Mouse (Mus musculus) embryonic facial prominence, embryonic 12.5 days (tissue): ENCODE measurements around the gene Borcs6. TPM values are rescaled to one million over a fixed set of nuclear protein-coding genes. Genes with fewer than 3 reads are reported as not detected.

Experiments used
- ATAC-seq: fragments of 200-750 bp; cut with Nextera tagmentation; 2 replicates; pipeline ENCODE4 v1.8.0; 2017; ENCODE audit not compliant: insufficient number of reproducible peaks, insufficient read depth, low FRiP score, low TSS enrichment
- H3K27ac ChIP-seq: fragments of 300-500 bp; sonication (generic); 2 replicates; pipeline ENCODE4 v1.5.1; 2016; ENCODE audit warnings: mild to moderate bottlenecking
- H3K27me3 ChIP-seq: fragments of 300-500 bp; sonication (generic); 2 replicates; pipeline ENCODE4 v1.6.1; 2016; ENCODE audit warnings: mild to moderate bottlenecking, moderate library complexity
- H3K36me3 ChIP-seq: fragments of 300-500 bp; sonication (generic); 2 replicates; pipeline ENCODE4 v1.6.1; 2016; ENCODE audit warnings: mild to moderate bottlenecking
- H3K4me1 ChIP-seq: fragments of 300-500 bp; sonication (generic); 2 replicates; pipeline ENCODE4 v1.6.1; 2016
- H3K4me2 ChIP-seq: fragments of 300-500 bp; sonication (generic); replicated peaks from 2 replicates; pipeline ENCODE4 v1.6.1; 2016; ENCODE audit warnings: mild to moderate bottlenecking, moderate library complexity
- H3K4me3 ChIP-seq: fragments of 300-500 bp; sonication (generic); 2 replicates; pipeline ENCODE4 v1.5.1; 2016; ENCODE audit warnings: mild to moderate bottlenecking
- H3K9ac ChIP-seq: fragments of 300-500 bp; sonication (generic); 2 replicates; pipeline ENCODE4 v1.6.1; 2016; ENCODE audit warnings: mild to moderate bottlenecking, moderate library complexity
- H3K9me3 ChIP-seq: fragments of 300-500 bp; sonication (generic); 2 replicates; pipeline ENCODE4 v1.6.1; 2016; ENCODE audit warnings: mild to moderate bottlenecking, moderate library complexity
- WGBS: fragments of 180-500 bp; shearing (Covaris S2); methylation state at CpG from one replicate; pipeline ENCODE4 v1.1.7; 2016; 5-methylcytosine and 5-hydroxymethylcytosine counted together
- polyA plus RNA-seq: library from polyadenylated mRNA; unstranded; fragments of >200 nt; fragmentation: Nextera tagmentation; extraction: Ambion mirVana; gene quantifications from 2 replicates; pipeline ENCODE4 v1.2.1, GENCODE M21; 2016

The Borcs6 gene
- polyA plus RNA-seq, 1 experiment from 2014 or later, result 12.3 TPM

- H3K27me3 ChIP-seq, result no peaks in the 10 kb centered on the region
- H3K4me2 ChIP-seq, result peak overlapping the region; percentile 81
- H3K27ac ChIP-seq, result peak overlapping the region; percentile 86
- peaks cover 54% of the 10 kb centered on the region for H3K36me3 ChIP-seq
- H3K9ac ChIP-seq, result peak overlapping the region; percentile 53; the same call in 1 of the 2 replicates
- H3K4me1 ChIP-seq, result peaks cover 44% of the 10 kb centered on the region
- ATAC-seq, result no peak
- WGBS, result 88% methylated on average over 20 of the region's 20 CpGs
- H3K4me3 ChIP-seq, result no peak overlapping the region
- no peaks in the 10 kb centered on the region for H3K9me3 ChIP-seq
Observed at GRCm38 (mm10) chr11:69100639-69101360, 41.3 kb downstream of the Borcs6 start.

GRCm38 (mm10) chr11:69101604-69102402 lies 42.3 kb downstream of the Borcs6 start:
- WGBS, result 89% methylated on average over 21 of the region's 21 CpGs
- Histone ChIP-seq H3K4me2 (no peak overlapping the region), H3K4me3 (no peak overlapping the region), H3K36me3 (peaks cover 64% of the 10 kb centered on the region), H3K9ac (no peak overlapping the region), H3K27me3 (no peaks in the 10 kb centered on the region), H3K9me3 (no peaks in the 10 kb centered on the region), H3K4me1 (peaks cover 36% of the 10 kb centered on the region), H3K27ac (no peak overlapping the region)
- ATAC-seq, result no peak

DNA sequence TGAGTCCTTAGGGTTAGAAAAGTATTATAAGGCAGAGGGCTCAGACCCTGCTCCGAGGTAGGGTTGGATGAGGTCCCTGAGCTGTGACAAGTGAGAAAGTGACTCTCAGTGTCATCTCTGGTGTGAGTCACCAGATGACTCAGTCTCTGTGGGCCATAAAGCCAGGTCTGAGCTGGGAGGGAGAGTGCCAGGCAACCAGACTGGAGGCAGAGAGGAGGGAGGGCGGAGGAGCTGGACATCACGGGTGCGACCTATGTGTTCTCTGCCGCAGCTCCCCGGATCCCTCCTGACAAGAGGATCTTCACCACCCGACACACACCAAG lies 42.8 kb downstream of the Borcs6 start:
- Histone ChIP-seq H3K36me3 (peaks cover 69% of the 10 kb centered on the region), H3K4me3 (no peak overlapping the region), H3K4me2 (no peak overlapping the region), H3K9me3 (no peaks in the 10 kb centered on the region), H3K9ac (no peak overlapping the region), H3K27me3 (no peaks in the 10 kb centered on the region), H3K4me1 (peaks cover 31% of the 10 kb centered on the region), H3K27ac (no peak overlapping the region)
- WGBS, result 92% methylated on average over 7 of the region's 7 CpGs
- no peak for ATAC-seq

- H3K4me2 ChIP-seq, result no peak overlapping the region
- WGBS, result 93% methylated on average over 14 of the region's 14 CpGs
- no peaks in the 10 kb centered on the region for H3K27me3 ChIP-seq
- H3K36me3 ChIP-seq, result peaks cover 77% of the 10 kb centered on the region
- peaks cover 23% of the 10 kb centered on the region for H3K4me1 ChIP-seq
- ATAC-seq, result no peak
- no peak overlapping the region for H3K4me3 ChIP-seq
- no peak overlapping the region for H3K27ac ChIP-seq
- H3K9ac ChIP-seq, result no peak overlapping the region
- H3K9me3 ChIP-seq, result no peaks in the 10 kb centered on the region
Observed at GRCm38 (mm10) chr11:69103121-69103520, 43.6 kb downstream of the Borcs6 start.

GRCm38 (mm10) chr11:69103531-69104435 lies 44.3 kb downstream of the Borcs6 start:
- no peak overlapping the region for H3K4me3 ChIP-seq
- 93% methylated on average over 15 of the region's 15 CpGs for WGBS
- H3K27ac ChIP-seq, result no peak overlapping the region

DNA sequence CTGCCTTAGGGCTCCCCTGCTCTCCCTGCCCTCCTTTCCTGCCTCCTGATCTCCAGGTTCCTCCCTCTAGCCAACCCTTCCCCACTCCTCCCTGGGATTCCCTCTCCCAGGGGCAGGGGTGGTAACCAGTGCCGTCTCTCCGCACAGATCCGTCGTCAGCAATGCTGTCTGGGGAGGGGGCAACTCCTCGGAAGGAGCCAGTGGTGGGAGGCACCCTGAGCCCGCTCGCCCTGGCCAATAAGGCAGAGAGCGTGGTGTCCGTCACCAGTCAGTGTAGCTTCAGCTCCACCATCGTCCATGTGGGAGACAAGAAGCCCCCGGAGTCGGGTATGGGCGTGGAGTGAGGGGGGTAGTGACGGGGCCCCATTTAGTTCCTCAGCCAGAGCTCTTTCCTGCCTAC lies 45.0 kb downstream of the Borcs6 start:
- peaks cover 11% of the 10 kb centered on the region for H3K4me1 ChIP-seq
- no peak for ATAC-seq
- no peaks in the 10 kb centered on the region for H3K9me3 ChIP-seq
- 91% methylated on average over 14 of the region's 14 CpGs for WGBS
- H3K27ac ChIP-seq, result no peak overlapping the region
- peaks cover 90% of the 10 kb centered on the region for H3K36me3 ChIP-seq
- no peaks in the 10 kb centered on the region for H3K27me3 ChIP-seq
- no peak overlapping the region for H3K9ac ChIP-seq
- H3K4me2 ChIP-seq, result no peak overlapping the region
- no peak overlapping the region for H3K4me3 ChIP-seq

More at GRCm38 (mm10) chr11:69103531-69104435, 44.3 kb downstream of the Borcs6 start:
- peaks cover 17% of the 10 kb centered on the region for H3K4me1 ChIP-seq
- H3K36me3 ChIP-seq, result peaks cover 83% of the 10 kb centered on the region
- H3K27me3 ChIP-seq, result no peaks in the 10 kb centered on the region
- H3K9me3 ChIP-seq, result no peaks in the 10 kb centered on the region
- ATAC-seq, result no peak
- H3K9ac ChIP-seq, result no peak overlapping the region
- H3K4me2 ChIP-seq, result no peak overlapping the region

- Histone ChIP-seq H3K27me3 (no peaks in the 10 kb centered on the region), H3K9ac (no peak overlapping the region), H3K4me1 (peaks cover 5% of the 10 kb centered on the region), H3K36me3 (peaks cover 91% of the 10 kb centered on the region), H3K9me3 (no peaks in the 10 kb centered on the region), H3K4me2 (no peak overlapping the region), H3K27ac (no peak overlapping the region), H3K4me3 (no peak overlapping the region)
- no peak for ATAC-seq
- 90% methylated on average over 6 of the region's 6 CpGs for WGBS
Observed at GRCm38 (mm10) chr11:69105227-69105626, 45.7 kb downstream of the Borcs6 start.

- H3K27ac ChIP-seq, result no peak overlapping the region
- no peak for ATAC-seq
- peaks cover 87% of the 10 kb centered on the region for H3K36me3 ChIP-seq
- H3K4me1 ChIP-seq, result no peaks in the 10 kb centered on the region
- WGBS, result 81% methylated on average over 2 of the region's 2 CpGs
- no peak overlapping the region for H3K9ac ChIP-seq
- H3K4me2 ChIP-seq, result no peak overlapping the region
- H3K27me3 ChIP-seq, result no peaks in the 10 kb centered on the region
- no peak overlapping the region for H3K4me3 ChIP-seq
- H3K9me3 ChIP-seq, result no peaks in the 10 kb centered on the region
Observed at GRCm38 (mm10) chr11:69105796-69106195, 46.3 kb downstream of the Borcs6 start.

GRCm38 (mm10) chr11:69106299-69106698 lies 46.8 kb downstream of the Borcs6 start:
- Histone ChIP-seq H3K27ac (no peak overlapping the region), H3K36me3 (peaks cover 82% of the 10 kb centered on the region)
- ATAC-seq, result no peak

GRCm38 (mm10) chr11:69106842-69107241 lies 47.3 kb downstream of the Borcs6 start:
- ATAC-seq, result no peak
- H3K9ac ChIP-seq, result no peak overlapping the region
- H3K27ac ChIP-seq, result no peak overlapping the region
- peaks cover 76% of the 10 kb centered on the region for H3K36me3 ChIP-seq
- no peaks in the 10 kb centered on the region for H3K27me3 ChIP-seq
- 82% methylated on average over 11 of the region's 11 CpGs for WGBS
- no peak overlapping the region for H3K4me3 ChIP-seq
- H3K9me3 ChIP-seq, result no peaks in the 10 kb centered on the region
- 0 out of 2 replicates have a peak, but pooled peaks cover 3% of the 10 kb centered on the region for H3K4me1 ChIP-seq
- H3K4me2 ChIP-seq, result no peak overlapping the region

More at GRCm38 (mm10) chr11:69106299-69106698, 46.8 kb downstream of the Borcs6 start:
- H3K27me3 ChIP-seq, result no peaks in the 10 kb centered on the region
- 87% methylated on average over 11 of the region's 11 CpGs for WGBS
- no peaks in the 10 kb centered on the region for H3K9me3 ChIP-seq
- no peak overlapping the region for H3K4me3 ChIP-seq
- no peak overlapping the region for H3K4me2 ChIP-seq
- no peak overlapping the region for H3K9ac ChIP-seq
- no peaks in the 10 kb centered on the region for H3K4me1 ChIP-seq

GRCm38 (mm10) chr11:69107676-69108075 lies 48.2 kb downstream of the Borcs6 start:
- H3K27ac ChIP-seq, result no peak overlapping the region
- 0 out of 2 replicates have a peak, but pooled peaks cover 3% of the 10 kb centered on the region for H3K4me1 ChIP-seq
- no peak overlapping the region for H3K9ac ChIP-seq
- no peak for ATAC-seq
- no peak overlapping the region for H3K4me2 ChIP-seq
- no peaks in the 10 kb centered on the region for H3K27me3 ChIP-seq
- WGBS, result 90% methylated on average over 11 of the region's 11 CpGs
- H3K4me3 ChIP-seq, result no peak overlapping the region
- peaks cover 68% of the 10 kb centered on the region for H3K36me3 ChIP-seq
- H3K9me3 ChIP-seq, result no peaks in the 10 kb centered on the region
